Mouse (Mus musculus): ENCODE data around the gene Lamc1.
A peak's percentile ranks its signal among the peaks of the same experiment; 100 is the strongest.
"Not testable (repeated sequence)": the region's sequence is repeated elsewhere in the genome, so short reads cannot be mapped to it uniquely, and the experiment has no call there.

Lamc1 gene

GRCm38 (mm10) chr1:153331796-153332443, 666 bp downstream of the Lamc1 start:
- peak; percentile 55 for DNase-seq (ENCODE audit: low read depth, low spot score)

DNA sequence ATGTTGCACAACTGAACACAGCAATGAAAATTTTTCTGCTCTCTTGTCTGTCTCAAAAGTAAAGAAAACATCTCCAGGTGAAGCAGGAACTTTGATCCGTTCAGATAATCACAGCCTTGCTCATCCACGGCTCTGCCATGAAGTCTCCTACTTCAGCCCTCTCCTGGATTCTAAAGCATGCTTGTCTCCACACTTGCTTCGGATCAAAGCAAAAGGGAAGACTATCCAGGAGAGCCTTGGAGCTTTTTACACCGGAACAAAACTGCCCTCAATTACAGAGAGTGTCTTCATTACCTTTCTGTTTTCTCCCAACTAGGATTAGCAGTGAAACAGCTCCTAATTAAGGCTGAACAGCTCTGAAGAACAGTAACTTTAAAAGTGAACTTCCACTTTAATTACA, 1.4 kb downstream of the Lamc1 start:
- no peak for DNase-seq (ENCODE audit: low read depth, low spot score)

GRCm38 (mm10) chr1:153329306-153329705, 3.3 kb downstream of the Lamc1 start:
- no peak for DNase-seq (ENCODE audit: low read depth, low spot score)

- DNase-seq (ENCODE audit: low read depth, low spot score) = no peak
Observed at GRCm38 (mm10) chr1:153327063-153327462, 5.5 kb downstream of the Lamc1 start.

DNA sequence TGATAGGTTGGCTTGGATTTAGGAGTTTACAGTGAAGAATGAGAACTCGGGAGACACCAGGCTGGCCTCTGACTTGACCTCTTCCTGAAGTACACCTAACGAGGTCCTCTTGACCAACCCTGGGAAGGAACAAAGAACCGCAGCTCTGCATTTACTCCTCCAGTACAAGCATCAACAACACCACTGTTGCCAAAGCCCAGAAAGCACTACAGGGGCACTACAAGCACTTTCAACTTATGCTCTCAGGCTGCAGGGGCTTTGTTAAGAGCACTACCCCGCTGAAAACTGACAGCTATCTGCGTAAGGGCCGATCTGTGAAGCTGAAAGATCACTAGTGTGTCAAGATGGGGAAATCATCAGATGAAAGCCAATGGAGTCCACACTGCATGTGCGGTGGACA, 6.4 kb downstream of the Lamc1 start:
- no peak for DNase-seq (ENCODE audit: low read depth, low spot score)

DNA sequence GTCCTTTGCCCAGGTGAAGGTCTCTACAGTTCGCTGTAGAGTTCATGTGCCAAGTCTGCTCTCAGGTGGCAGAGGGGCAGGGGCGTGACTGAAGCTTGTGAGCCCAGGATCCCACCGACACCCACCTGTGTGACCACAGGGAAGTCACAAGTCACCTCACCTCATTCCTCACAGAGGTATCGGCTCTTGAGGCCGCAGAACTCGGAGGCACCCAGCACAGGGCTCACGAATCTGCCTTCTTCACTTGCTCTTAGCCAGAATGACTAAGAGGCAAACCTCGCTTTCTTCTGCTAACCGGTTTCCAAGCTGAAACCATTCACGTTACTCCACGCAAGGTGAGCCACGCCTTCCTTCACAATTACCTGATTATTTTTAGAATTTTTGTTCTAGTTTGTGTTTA, 11.2 kb downstream of the Lamc1 start:
- DNase-seq (ENCODE audit: low read depth, low spot score) = no peak

GRCm38 (mm10) chr1:153320554-153321147, 11.9 kb downstream of the Lamc1 start:
- no peak for DNase-seq (ENCODE audit: low read depth, low spot score)

GRCm38 (mm10) chr1:153320121-153320520, 12.5 kb downstream of the Lamc1 start:
- no peak for DNase-seq (ENCODE audit: low read depth, low spot score)

DNA sequence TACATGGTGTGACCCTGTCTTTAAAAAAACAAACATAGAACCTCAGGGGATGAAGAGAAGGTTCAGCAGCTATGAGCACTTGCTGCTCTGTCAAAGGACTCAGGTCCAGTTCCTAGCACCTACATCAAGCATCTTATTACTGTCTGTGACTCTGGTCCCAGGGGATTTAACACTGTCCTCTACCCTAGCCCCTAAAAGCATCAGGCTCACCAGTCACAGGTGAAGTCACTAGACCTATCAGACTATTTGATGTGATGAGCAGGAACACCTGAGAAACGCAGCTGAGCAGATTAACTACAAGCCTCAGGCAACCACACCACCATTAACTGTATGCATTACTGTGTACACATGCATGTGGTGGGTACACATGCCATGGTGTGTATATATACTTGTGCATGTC, 13.8 kb downstream of the Lamc1 start:
- DNase-seq (ENCODE audit: low read depth, low spot score) = no peak

DNA sequence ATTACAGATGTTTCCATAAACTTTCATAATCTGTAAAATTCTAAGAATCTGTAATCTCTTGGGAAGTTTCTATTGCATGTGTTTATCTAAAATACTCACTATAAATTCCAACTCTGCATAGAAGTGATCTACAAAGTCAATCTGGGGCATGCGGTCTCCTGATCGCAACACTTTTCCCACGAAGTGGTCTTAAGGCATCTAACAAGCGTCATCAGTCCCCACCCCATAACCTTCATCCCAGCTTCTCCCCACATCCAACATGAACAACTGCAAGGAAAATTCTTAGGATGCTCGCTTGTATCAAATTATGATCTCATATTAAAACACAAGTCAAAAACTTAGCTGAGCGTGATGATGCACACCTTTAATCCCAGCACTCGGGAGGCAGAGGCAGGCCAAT, 14.3 kb downstream of the Lamc1 start:
- DNase-seq (ENCODE audit: low read depth, low spot score) = no peak

DNA sequence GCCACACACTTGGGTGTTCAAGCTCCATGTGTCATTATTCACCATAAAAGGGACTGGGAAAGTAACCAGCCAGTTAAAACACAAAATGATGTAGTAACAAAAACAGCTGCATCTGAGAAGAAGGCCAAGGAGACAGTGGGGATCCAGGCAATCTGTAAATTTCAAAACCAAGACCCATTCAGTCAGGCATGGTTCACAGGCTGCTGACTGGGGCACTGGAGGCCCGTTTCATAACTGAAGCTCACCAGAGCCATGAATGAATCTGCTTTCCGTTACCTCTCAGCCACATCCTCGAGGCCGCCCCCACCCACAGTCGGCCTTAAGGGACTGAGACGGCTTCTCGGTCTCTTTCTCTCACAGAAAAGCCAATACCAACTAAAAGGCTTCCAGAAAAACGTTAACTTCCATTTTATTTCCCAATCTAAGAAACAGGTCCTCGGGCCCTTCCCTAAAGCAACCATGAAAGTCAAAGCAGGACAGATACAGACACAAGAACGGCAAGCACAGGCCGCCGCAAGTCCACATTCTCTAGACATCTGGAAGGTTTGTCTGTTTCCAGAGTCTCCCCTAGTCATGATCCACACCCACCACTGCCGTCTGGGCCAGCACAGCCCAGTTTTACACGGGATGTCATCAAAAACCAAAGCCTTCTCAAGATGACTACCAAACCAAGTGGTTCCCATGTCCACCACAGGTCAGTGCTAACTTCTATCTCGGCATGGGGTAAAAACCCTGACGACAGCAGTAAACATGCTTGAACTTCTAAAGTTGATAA, 14.9 kb downstream of the Lamc1 start:
- no peak for DNase-seq (ENCODE audit: low read depth, low spot score)

DNA sequence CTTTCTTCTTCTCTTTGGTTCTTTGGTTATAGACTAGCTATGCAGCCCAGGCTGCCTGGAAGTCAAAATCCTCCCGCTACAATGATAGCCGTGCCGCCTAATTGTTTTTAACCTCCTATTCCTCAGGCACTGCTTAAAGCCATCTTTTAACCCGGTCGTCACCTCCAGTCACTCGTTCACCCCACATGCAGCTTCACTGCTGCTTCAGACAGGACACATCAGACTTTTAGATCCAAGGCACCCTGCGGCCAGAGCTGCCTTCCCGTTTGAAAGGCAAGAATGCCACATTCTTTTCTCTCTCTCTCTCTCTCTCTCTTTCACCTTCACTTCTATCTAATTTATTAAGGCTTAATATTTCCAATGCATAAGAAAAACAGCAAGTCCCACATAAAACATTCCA, 15.6 kb downstream of the Lamc1 start:
- DNase-seq (ENCODE audit: low read depth, low spot score) = no peak

DNA sequence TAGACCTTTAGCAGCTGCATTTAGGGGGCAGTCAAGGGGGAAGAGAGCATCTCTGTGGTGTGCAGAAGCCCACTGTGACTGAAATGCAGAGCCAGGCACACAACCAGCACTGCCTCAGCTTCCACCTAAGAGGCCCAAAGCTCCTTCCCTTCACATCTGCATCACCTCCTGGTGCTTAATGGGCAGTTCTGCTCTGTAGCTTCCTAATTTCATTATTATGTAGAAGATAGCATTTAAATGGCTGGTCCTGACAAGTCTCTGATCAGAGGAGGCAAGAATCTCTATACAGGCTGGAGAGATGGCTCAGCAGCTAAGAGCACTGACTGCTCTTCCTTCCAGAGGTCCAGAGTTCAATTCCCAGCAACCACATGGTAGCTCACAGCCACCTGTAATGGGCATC, 16.3 kb downstream of the Lamc1 start:
- no peak for DNase-seq (ENCODE audit: low read depth, low spot score)

DNA sequence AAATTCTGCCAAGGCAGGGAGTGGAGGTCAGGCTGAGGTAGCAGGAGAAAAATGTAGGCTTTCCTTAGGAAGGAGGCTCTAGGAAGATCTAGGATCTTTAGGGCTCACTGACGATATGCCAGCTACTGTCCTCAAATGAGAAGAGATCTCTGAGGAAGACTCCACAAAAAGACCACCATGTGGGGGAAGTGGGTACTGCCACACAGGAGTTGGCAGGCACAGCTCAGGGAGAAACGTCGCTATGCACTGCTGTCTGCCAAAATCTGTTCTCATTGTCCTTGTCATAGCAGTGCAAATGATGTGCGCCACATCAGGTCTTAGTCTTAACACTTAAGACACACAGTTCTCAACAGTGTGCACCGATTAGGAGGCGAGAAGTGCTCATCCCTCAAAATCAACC, 17.5 kb downstream of the Lamc1 start:
- no peak for DNase-seq (ENCODE audit: low read depth, low spot score)

- no peak for DNase-seq (ENCODE audit: low read depth, low spot score)
Observed at GRCm38 (mm10) chr1:153312992-153313391, 19.6 kb downstream of the Lamc1 start.

- DNase-seq (ENCODE audit: low read depth, low spot score) = no peak
Observed at GRCm38 (mm10) chr1:153310190-153310589, 22.4 kb downstream of the Lamc1 start.

GRCm38 (mm10) chr1:153309310-153309709, 23.3 kb downstream of the Lamc1 start:
- no peak for DNase-seq (ENCODE audit: low read depth, low spot score)

DNA sequence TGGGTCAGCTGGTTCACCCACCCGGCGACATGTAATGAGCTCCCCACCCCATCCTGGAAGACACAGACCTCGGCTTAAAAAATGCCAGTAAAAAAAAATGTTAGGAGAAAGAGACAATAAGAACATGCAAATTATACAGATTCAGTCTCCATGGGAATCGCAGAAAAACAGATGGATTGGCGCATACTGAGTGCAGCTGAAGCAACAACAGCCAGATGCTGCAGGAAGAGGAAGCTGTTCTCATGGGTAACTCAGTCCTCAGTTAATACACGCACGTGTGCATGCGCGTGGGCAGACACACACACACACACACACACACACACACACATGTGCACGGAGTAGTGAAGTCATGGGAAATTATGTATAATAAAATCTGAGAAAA, 23.7 kb downstream of the Lamc1 start:
- DNase-seq (ENCODE audit: low read depth, low spot score) = peak; percentile 45

- no peak for DNase-seq (ENCODE audit: low read depth, low spot score)
Observed at GRCm38 (mm10) chr1:153308179-153308914, 24.2 kb downstream of the Lamc1 start.

- DNase-seq (ENCODE audit: low read depth, low spot score) = no peak
Observed at GRCm38 (mm10) chr1:153307509-153308178, 24.9 kb downstream of the Lamc1 start.

GRCm38 (mm10) chr1:153305728-153306127, 26.9 kb downstream of the Lamc1 start:
- DNase-seq (ENCODE audit: low read depth, low spot score) = not testable (repeated sequence)

- not testable (repeated sequence) for DNase-seq (ENCODE audit: low read depth, low spot score)
Observed at GRCm38 (mm10) chr1:153305249-153305648, 27.3 kb downstream of the Lamc1 start.

Data from mesoderm, embryonic 11.5 days (tissue).